Comparison of ENCODE assay signal across 7 mouse cellular contexts in the genomic region with DNA sequence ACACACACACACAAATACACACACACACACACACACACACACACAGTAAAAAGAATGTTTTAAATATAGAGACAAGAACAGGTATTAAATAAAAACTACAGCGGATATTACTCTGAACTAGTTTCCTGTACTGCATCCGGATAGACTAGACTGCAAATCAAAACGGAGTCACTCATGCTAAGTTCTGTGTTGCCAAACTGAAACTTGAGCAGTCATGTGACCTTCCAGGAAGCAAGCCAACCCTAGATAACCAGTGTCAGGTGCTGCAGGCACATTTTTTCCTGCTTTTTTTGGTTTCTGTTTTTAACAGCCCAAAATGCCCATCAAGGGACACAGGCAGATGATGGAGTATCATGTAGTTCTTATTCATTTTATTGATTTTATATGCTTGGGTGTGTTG. TPM values are rescaled to one million over a fixed set of nuclear protein-coding genes. Genes with fewer than 3 reads are reported as not detected.
DNase-seq lines count a peak whose midpoint lies in the region; ATAC-seq and TF ChIP-seq lines count a peak whose summit lies in the region.

No protein-coding gene starts in this region.

- H3K4me1 ChIP-seq in heart, embryonic 16.5 days (ENCODE audit: control insufficient read depth, insufficient read depth, low read length): peaks cover 8% of the 10 kb centered on the region; the same call in 1 of the 2 replicates
- H3K4me1 ChIP-seq in lung, embryonic 14.5 days (ENCODE audit: insufficient read depth): 0 out of 2 replicates have a peak, but pooled peaks cover 3% of the 10 kb centered on the region

- DNase-seq in CD4-positive, CD25-positive, alpha-beta regulatory T cell, adult 2 months (ENCODE audit: low read depth, low spot score): peak; percentile 75
- DNase-seq in Patski (ENCODE audit: low read depth, low spot score): peak; percentile 59
- DNase-seq in lung, embryonic 14.5 days: peak; percentile 66
- DNase-seq in layer of hippocampus, adult 9-11 months: no peak
- DNase-seq in cerebellum, adult 11 months: no peak
- no peak for DNase-seq in spleen, postnatal 14 days (ENCODE audit: low spot score in 2 of 2)

- no peaks in the 10 kb centered on the region for H3K36me3 ChIP-seq in heart, embryonic 16.5 days (ENCODE audit: control insufficient read depth, insufficient read depth)
- no peaks in the 10 kb centered on the region for H3K36me3 ChIP-seq in lung, embryonic 14.5 days (ENCODE audit: insufficient read depth)

- no peak overlapping the region for H3K27ac ChIP-seq in heart, embryonic 16.5 days (ENCODE audit: low read length)
- H3K27ac ChIP-seq in lung, embryonic 14.5 days (ENCODE audit: low read depth): no peak overlapping the region

- no peaks in the 10 kb centered on the region for H3K9me3 ChIP-seq in heart, embryonic 16.5 days (replicated peaks; ENCODE audit: control insufficient read depth, low read length)
- H3K9me3 ChIP-seq in lung, embryonic 14.5 days (ENCODE audit: low read depth, low read length): no peaks in the 10 kb centered on the region

- POLR2A ChIA-PET in Patski (lab: Charles Lee): no interaction called here

- H3K4me3 ChIP-seq in heart, embryonic 16.5 days (ENCODE audit: low read length): no peak overlapping the region
- H3K4me3 ChIP-seq in lung, embryonic 14.5 days (ENCODE audit: low read depth, low read length): no peak overlapping the region

- ATAC-seq in Patski: no peak
- ATAC-seq in heart, embryonic 16.5 days (replicated peaks; ENCODE audit: extremely low read depth, insufficient read depth, low FRiP score): peak; percentile 80
- ATAC-seq in lung, embryonic 14.5 days (ENCODE audit: insufficient read depth): no peak

- CTCF ChIA-PET in Patski (lab: Charles Lee): no interaction called here

- no peak overlapping the region for H3K9ac ChIP-seq in heart, embryonic 16.5 days (ENCODE audit: low read length)
- no peak overlapping the region for H3K9ac ChIP-seq in lung, embryonic 14.5 days

- no peak for TF ChIP-seq CTCF in Patski (IDR thresholded peaks at IDR 0.05)
- no peak for TF ChIP-seq CTCF in lung, embryonic 14.5 days (IDR thresholded peaks at IDR 0.05; ENCODE audit: low read depth)

- in situ Hi-C loops in Patski (cut with MboI; ENCODE audit: low pct_unique_long_range_greater_than_20kb): no loop called here

- H3K27me3 ChIP-seq in Patski: no peaks in the 10 kb centered on the region
- no peaks in the 10 kb centered on the region for H3K27me3 ChIP-seq in heart, embryonic 16.5 days (ENCODE audit: control insufficient read depth, insufficient read depth, low read length)
- no peaks in the 10 kb centered on the region for H3K27me3 ChIP-seq in lung, embryonic 14.5 days (ENCODE audit: insufficient read depth, low read length)

- H3K4me2 ChIP-seq in heart, embryonic 16.5 days (ENCODE audit: low read depth, low read length): no peak overlapping the region; the same call in 1 of the 2 replicates
- no peak overlapping the region for H3K4me2 ChIP-seq in lung, embryonic 14.5 days

- WGBS in heart, embryonic 16.5 days: 23% methylated on average over 3 of the region's 3 CpGs
- 29% methylated on average over 3 of the region's 3 CpGs for WGBS in lung, embryonic 14.5 days

RNA-seq across cellular contexts. Expression of a gene that starts 10.5 kb away (rescaled TPM):
- polyA plus RNA-seq in Patski (2021): 0.42 TPM
- polyA plus RNA-seq in heart, embryonic 16.5 days (2015; fragmentation: Nextera tagmentation; extraction: Ambion mirVana): 5.4 and 5.8 TPM in 2 replicates
- polyA plus RNA-seq in lung, embryonic 14.5 days (2014; fragmentation: Nextera tagmentation; extraction: Ambion mirVana): 3.2 and 3.8 TPM in 2 replicates

RNA-seq across cellular contexts. Expression of a gene that starts 38.7 kb away (rescaled TPM):
- polyA plus RNA-seq in Patski (2021): 473 TPM
- polyA plus RNA-seq in heart, embryonic 16.5 days (2015; fragmentation: Nextera tagmentation; extraction: Ambion mirVana): 44.5 and 45.1 TPM in 2 replicates
- polyA plus RNA-seq in lung, embryonic 14.5 days (2014; fragmentation: Nextera tagmentation; extraction: Ambion mirVana): 44.1 and 46.5 TPM in 2 replicates

Comparison
In these comparisons a context has a peak if more than half of its experiments do, and no peak if none do; other contexts are left out.
1. DNase-seq: peak in CD4-positive, CD25-positive, alpha-beta regulatory T cell, adult 2 months (single experiment), Patski (single experiment) and lung, embryonic 14.5 days (single experiment); none in layer of hippocampus, adult 9-11 months (single experiment), cerebellum, adult 11 months (single experiment) and spleen, postnatal 14 days (0 of 2).